Mouse (Mus musculus): ENCODE results near the gene Gprc5c. TPM values are rescaled to one million over a fixed set of nuclear protein-coding genes. Genes with fewer than 3 reads are reported as not detected.

Gprc5c gene
- total RNA-seq, 2 experiments from 2014 or later = 0.09 to 0.77 TPM

DNA sequence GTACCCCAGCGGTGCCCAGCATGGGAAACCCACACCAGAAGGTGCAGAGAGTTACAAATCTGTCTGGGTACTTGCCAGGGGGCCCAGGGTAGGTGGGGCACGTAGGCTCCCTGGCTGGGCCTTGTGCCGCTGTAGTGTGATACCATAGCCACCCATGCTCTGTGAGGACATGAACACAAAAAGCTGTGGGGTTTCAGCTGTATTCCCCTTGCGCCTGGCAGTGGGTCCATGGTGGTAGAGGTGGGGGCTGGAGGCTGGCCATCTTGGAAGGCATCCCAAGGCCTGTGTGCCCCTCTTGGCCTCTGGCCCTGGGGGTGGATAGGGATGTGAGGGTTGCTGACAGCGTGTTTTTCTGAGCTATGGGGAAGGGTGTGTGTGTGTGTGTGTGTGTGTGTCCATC lies 15.0 kb downstream of the Gprc5c start:
- no peak for ATAC-seq (replicated peaks; ENCODE audit: low FRiP score, poor library complexity, severe bottlenecking)

GRCm38 (mm10) chr11:114866486-114867360 lies 15.8 kb downstream of the Gprc5c start:
- no peak; the same call in 1 of the 2 replicates for ATAC-seq (replicated peaks; ENCODE audit: low FRiP score, poor library complexity, severe bottlenecking)

- ATAC-seq (replicated peaks; ENCODE audit: low FRiP score, poor library complexity, severe bottlenecking) = no peak
Observed at GRCm38 (mm10) chr11:114867361-114868235, 16.6 kb downstream of the Gprc5c start.

DNA sequence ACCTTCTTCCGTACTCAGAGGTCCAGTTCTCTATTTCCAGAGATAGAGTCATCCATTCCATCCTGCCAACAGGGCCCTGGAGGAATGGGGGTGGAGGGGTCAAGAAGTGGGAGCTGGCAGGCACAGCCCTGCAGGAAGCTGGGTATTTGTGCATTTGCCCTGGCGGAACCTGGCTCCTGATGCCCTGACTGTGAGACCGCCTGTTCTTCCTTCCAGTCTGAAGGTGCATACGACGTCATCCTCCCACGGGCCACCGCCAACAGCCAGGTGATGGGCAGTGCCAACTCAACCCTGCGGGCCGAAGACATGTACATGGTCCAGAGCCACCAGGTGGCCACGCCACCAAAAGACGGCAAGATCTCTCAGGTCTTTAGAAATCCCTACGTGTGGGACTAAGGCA lies 17.3 kb downstream of the Gprc5c start:
- no peak for ATAC-seq (replicated peaks; ENCODE audit: low FRiP score, poor library complexity, severe bottlenecking)

- ATAC-seq (replicated peaks; ENCODE audit: low FRiP score, poor library complexity, severe bottlenecking) = no peak
Observed at GRCm38 (mm10) chr11:114869787-114870186, 18.8 kb downstream of the Gprc5c start.

- ATAC-seq (replicated peaks; ENCODE audit: low FRiP score, poor library complexity, severe bottlenecking) = no peak
Observed at GRCm38 (mm10) chr11:114871540-114871939, 20.6 kb downstream of the Gprc5c start.

GRCm38 (mm10) chr11:114873022-114873817 lies 22.3 kb downstream of the Gprc5c start:
- no peak for ATAC-seq (replicated peaks; ENCODE audit: low FRiP score, poor library complexity, severe bottlenecking)

- ATAC-seq (replicated peaks; ENCODE audit: low FRiP score, poor library complexity, severe bottlenecking) = 0 out of 2 replicates have a peak, but pooled peaks have one; percentile 53
Observed at GRCm38 (mm10) chr11:114874226-114875145, 23.5 kb downstream of the Gprc5c start.

DNA sequence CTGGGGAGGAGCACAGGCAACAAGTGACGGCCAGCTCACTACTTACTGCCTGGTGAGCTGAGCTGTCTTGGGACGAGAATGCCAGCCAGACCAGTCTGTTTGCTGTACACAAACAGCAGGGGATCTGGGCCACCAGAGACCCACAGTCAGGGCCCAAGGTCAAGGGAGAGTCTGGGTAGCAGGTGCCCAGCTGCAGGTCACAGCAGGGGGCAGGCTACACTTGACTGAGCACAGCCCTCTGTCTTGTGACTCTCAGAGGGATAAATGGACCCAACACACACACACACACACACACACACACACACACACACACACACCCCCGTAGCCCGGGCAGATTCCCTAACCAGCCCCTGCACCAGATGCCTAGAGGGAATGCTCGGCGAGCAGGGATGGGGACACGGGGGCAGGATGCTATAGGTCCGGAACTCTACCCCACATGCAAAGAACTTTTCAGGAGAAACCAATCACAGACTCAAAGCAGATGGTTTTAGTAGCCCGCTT lies 24.4 kb downstream of the Gprc5c start:
- no peak for ATAC-seq (replicated peaks; ENCODE audit: low FRiP score, poor library complexity, severe bottlenecking)

DNA sequence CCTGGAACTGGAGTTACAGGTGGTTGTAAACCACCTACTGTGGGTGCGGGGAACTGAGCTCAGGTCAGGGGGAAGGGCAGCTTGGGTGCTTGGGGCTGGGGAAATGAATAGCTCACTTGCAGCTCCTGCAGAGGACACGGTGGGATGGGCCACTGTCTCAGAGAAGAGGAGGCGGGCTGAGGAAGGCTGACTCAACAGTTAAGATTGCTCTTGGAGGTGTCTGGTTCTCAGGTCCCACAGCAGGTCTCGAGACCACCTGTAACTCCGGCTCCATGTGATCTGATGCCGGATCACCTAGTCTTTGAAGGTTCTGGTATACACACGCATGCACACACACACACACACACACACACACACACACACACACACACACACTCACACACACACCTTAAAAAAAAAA lies 25.2 kb downstream of the Gprc5c start:
- no peak for ATAC-seq (replicated peaks; ENCODE audit: low FRiP score, poor library complexity, severe bottlenecking)

DNA sequence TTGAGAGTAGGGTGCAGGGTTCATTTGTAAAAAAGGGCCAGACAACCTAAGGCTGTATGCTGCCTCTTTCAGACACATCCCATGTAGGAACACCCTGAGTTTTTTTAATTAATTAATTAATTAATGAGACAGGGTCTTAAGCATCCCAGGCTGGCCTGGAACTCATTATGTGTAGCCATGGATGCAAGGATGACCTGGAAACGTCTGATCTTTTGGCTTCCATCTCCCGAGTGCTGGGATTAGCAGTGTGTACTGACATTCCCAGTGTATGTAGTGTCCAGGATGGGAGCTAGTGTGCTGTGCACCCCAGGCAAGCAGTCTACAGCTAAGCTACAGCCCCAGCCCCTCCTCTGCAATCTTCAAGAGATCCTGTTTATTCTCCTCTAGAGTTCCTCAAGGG lies 25.7 kb downstream of the Gprc5c start:
- no peak for ATAC-seq (replicated peaks; ENCODE audit: low FRiP score, poor library complexity, severe bottlenecking)

GRCm38 (mm10) chr11:114877145-114877544 lies 26.2 kb downstream of the Gprc5c start:
- ATAC-seq (replicated peaks; ENCODE audit: low FRiP score, poor library complexity, severe bottlenecking) = no peak

DNA sequence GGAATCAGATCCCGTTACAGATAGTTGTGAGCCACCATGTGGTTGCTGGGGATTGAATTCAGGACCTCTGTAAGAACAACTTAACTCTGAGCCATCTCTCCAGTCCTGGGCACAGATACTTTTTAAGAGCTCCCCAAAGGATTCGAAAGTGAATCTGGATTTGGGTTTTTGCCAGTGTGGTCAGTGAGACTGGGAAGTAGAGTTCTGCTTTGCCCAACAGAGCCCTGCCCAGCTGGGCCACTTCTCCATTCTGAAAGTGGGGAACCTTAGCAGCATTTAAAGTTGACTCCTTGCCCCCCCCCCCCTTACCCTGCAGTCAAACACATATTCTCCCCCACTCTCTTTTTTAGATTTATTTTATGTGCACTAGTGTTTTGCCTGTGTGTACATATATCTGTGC lies 28.7 kb downstream of the Gprc5c start:
- no peak for ATAC-seq (replicated peaks; ENCODE audit: low FRiP score, poor library complexity, severe bottlenecking)

GRCm38 (mm10) chr11:114880185-114880584 lies 29.2 kb downstream of the Gprc5c start:
- ATAC-seq (replicated peaks; ENCODE audit: low FRiP score, poor library complexity, severe bottlenecking) = no peak

- ATAC-seq (replicated peaks; ENCODE audit: low FRiP score, poor library complexity, severe bottlenecking) = no peak
Observed at GRCm38 (mm10) chr11:114880589-114880988, 29.6 kb downstream of the Gprc5c start.

DNA sequence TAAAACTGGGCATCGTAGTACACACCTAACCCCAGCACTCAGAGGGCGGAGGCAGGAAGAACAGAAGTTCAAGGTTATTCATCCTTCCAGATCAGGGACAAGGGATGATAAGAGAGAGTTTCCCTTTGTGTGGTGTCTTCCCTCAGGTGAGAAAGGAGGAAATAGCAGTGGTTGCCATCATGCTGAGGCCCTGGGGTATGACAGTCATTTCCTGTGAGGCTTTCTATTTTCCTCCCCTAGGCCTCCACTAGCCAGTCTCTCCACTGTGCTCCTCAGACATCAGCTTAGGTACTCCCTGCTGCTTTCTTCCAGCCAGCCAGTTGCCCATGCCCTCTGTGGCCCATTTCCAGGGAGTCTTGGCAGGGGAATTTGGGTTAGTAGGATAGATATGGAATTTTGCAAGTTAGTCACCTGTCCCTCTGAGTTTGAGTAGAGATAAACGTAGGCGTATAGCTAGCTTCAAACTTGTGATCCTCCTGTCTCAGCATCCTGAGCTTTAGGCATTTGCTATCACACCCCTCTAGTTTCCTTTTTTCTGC lies 32.4 kb downstream of the Gprc5c start:
- ATAC-seq (replicated peaks; ENCODE audit: low FRiP score, poor library complexity, severe bottlenecking) = no peak

DNA sequence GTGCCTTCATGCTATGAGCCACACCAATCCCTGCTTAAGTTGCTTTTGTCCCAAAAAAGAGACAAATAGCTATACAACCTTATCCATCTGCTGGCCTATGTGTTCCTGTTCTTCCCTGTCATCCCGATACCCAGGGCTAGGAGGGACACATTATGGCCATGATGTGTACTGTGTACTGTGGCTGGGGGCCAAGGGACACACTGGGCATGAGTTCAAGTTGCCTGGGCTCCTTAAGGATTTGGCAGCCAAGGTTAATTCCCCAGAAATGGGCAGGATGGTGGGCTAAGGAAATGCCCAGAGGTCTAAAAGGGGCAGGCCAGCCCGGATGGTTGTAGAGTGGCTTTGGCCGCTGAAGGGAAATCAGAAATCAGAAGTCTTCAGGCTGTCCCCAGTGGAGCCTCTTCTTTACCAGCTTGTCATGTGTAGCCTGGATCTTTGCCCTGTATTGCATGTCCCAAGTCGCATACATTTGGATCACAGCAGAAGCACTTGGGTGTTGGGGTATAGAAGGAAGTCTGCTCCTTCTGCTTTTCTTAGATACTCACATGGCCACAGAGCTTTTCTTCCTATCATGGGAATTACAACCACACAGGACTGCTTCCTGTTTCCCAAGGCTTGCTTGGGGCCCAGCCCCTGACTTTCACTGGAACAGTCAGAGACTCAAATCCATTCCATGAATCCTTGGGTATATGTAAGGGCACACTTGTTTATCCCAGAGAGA lies 33.6 kb downstream of the Gprc5c start:
- ATAC-seq (replicated peaks; ENCODE audit: low FRiP score, poor library complexity, severe bottlenecking) = no peak

GRCm38 (mm10) chr11:114889991-114890518 lies 39.1 kb downstream of the Gprc5c start, which contains the start of gene Cd300a:
Gene Cd300a, plus strand, starts transcription at chr11:114890041.
- ATAC-seq (replicated peaks; ENCODE audit: low FRiP score, poor library complexity, severe bottlenecking) = no peak

Data from erythroblast, adult 5-6 weeks (primary cell).